Mouse (Mus musculus) urinary bladder, postnatal 36 days (tissue): Measurements from ENCODE around the gene Prpsap1.
A peak's percentile ranks its signal among the peaks of the same experiment; 100 is the strongest.
"Not testable (repeated sequence)": the region's sequence is repeated elsewhere in the genome, so short reads cannot be mapped to it uniquely, and the experiment has no call there.

Source experiments
- DNase-seq, 2 experiments: peaks; one replicate each; pipeline ENCODE4 v3.0.0; 2022; ENCODE audit warnings: low spot score in 2 of 2, mixed read lengths in 1 of 2

Prpsap1 gene

GRCm38 (mm10) chr11:116488207-116488606 is 5.8 kb downstream of the Prpsap1 start:
- DNase-seq = no peak

DNA sequence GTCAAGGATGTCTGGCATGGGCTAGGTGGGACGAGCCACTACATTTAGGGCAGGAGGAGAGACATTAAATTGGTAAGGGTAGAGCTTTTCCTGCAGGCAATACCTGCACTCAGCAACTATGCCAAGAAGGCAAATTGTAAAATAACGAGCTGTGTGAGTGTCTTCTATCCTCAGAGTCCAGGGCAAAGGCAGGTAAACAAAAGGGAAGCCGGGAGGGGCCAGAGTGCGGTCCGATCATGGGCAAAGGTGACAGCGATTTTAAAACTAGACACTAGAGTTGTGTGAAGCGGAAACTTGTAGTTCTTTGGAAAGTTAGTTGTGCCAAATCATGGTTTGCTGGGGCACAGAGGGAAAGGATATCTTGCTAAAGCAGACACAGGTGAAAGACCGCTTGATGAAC is 9.7 kb downstream of the Prpsap1 start:
- no peak for DNase-seq

DNA sequence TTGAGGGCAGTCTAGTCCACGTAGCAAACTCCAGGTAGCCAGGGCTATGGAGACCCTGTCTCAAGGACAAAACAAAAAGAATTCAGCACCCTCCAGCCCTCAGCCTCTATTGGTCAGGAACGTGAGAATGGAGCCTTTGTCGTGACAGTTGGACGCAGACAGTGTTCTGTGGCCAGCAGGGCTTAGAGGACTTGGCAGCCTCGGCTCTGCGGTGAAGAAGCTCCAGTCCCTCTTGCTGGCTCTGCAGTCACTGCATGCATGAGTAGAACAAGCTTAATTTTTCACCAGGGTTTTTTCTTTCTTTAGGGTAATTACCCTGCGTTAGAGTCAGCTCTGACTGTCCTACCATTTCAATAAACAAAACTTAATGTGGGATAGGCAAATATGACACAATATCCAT is 12.2 kb downstream of the Prpsap1 start:
- no peak for DNase-seq

DNA sequence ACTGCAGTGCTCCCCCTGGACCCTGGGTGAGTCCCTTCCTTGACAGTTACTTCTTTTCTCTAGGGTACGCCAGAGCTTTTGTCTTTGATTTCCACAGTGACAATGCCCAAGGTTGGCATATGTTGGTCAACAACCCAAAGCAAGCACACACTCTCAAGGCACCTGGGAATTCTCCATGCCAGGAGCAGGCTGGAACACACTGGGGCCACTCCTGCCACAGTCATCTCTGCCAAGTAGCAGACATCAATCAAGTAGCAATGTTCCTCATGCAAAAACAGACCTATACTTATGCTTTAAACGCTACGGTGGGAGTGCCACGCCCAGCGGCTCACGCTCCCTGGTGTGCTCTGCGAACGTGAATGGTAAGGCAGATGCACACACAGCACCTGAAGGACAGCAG is 13.0 kb downstream of the Prpsap1 start:
- DNase-seq = no peak

- no peak for DNase-seq
Measured at GRCm38 (mm10) chr11:116479832-116480231, 14.2 kb downstream of the Prpsap1 start.

GRCm38 (mm10) chr11:116478978-116479377 is 15.0 kb downstream of the Prpsap1 start:
- no peak for DNase-seq

GRCm38 (mm10) chr11:116477160-116477759 is 16.7 kb downstream of the Prpsap1 start:
- DNase-seq = no peak

DNA sequence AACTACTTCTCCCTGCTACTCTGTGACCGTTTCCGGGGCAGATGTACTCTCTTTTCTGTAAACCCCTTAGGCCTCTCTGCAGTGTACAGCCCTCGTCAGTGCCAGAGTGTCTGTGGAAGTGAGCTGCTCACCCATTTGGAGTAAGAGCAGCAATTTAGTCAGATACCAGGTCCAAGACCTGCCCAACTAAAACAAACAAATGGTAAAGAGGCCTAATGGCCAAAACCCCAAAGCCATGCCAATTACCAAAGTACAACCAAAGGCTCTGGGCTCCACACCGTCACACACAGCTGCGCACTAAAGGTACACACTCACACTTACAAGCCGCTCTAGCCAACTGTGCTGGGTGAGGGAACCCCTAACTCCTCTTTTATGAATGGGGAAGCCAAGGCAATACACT is 17.3 kb downstream of the Prpsap1 start:
- no peak for DNase-seq

DNA sequence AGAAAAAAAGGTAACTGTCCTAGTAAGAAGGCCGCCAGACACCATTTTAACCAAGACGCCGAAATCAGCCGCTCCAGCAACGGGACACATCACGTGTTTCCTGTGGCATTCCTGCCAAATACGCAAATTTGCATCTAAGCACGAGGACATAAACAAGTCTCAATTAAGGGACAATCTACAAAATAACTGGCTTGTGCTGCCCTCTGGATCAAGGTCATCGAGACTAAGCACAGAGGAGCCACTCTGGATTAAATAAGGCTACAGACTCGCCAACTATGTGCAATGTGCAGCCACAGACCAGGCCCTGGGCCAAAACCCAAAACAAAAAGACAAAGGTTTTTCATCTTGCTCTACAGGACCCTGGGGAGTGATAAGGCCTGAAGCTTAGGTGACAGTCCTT is 18.0 kb downstream of the Prpsap1 start:
- DNase-seq = no peak

GRCm38 (mm10) chr11:116472275-116472674 is 21.7 kb downstream of the Prpsap1 start:
- DNase-seq = no peak

DNA sequence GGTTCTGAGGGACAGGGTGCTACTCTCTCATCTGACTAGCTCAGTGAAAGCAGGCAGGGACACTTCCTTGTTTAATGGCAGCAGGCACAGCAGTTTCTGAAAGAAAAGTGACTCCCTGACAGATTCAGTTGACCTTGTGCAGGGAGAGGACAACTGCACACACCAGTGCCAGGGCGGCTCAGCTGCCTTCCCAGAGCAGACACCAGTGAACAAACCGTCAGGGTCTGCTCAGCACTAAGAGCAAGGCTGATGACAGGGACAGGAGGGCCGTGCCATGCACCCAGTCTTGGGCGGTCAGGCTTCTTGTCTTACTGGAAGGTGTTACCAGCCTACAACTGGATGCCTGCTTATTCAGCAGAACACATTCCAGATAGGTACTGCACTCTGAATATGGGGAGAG is 23.1 kb downstream of the Prpsap1 start:
- no peak for DNase-seq

- DNase-seq = no peak
Measured at GRCm38 (mm10) chr11:116470249-116470648, 23.8 kb downstream of the Prpsap1 start.

DNA sequence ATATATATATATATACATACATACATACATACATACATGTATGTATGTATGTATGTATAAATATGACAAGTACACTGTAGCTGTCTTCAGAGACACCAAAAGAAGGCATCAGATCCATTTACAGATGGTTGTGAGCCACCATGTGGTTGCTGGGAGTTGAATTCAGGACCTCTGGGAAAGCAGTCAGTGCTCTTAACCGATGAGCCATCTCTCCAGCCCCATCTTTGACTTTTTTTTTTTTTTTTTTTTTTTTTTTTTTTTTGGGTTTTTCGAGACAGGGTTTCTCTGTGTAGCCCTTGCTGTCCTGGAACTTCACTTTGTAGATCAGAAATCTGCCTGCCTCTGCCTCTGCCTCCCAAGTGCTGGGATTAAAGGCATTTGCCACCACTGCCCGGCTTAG is 25.7 kb downstream of the Prpsap1 start:
- not testable (repeated sequence) for DNase-seq

DNA sequence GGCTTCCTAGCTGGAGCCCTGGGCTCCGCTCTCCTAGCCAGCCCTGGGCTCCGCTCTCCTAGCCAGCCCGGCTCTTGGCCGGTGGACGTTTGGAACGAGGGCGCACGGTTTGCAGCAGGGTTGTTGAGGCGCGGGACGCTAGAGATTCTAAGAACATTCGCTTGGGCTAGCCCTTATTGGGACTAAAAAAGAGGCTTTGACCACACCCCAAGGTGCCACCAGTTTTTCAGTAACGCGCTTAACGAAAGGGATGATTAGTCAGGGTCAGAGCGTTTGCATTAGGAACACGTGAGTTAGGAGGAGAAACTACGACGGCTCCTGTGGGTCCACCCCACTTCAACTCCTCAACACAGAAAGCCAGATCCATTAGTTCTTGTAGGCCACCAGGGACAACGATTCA is 27.9 kb downstream of the Prpsap1 start, which contains the start of gene Qrich2:
Qrich2 (minus strand) TSS at position 101 of the 400 bp plus-strand sequence.
- DNase-seq = no peak

GRCm38 (mm10) chr11:116463833-116464232 is 30.2 kb downstream of the Prpsap1 start:
- peak; percentile 82 to 88 for DNase-seq

DNA sequence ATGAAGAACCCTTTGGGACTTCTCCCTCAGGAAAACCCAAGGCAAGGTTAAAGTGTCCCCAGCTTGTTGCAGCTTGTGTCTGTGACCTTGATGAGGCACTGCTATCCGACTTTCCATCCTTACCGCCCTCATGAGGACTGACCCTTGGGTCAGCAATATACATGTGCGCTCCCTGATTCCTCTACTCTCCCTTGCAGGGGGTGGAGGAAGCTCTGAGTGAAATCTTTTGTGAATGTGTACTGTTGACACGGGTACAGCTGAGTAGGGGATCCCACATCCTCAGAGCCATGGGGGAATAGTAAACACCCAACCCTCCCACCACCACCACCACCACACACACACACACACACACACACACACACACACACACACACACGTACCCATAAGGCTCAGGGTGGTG is 30.7 kb downstream of the Prpsap1 start:
- DNase-seq = no peak

DNA sequence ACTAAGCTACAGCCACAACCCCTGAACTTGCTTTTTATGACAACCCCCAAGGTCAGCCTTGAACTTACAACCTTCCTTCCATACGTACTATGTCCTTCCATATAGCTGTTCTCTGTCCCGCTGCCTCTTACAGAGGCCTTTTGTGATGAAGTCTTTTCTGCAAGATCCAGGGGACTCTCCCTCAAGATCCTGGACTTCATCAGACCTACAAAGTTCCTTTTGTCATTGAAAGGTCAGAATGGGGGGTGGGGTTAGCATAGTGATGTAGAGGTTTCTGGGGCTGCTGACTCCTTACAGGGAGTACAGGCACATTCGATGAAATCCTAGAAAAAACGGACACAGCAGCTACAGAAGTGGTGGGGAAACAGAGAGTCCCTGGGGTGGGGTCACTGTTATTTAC is 34.2 kb downstream of the Prpsap1 start:
- DNase-seq = no peak

DNA sequence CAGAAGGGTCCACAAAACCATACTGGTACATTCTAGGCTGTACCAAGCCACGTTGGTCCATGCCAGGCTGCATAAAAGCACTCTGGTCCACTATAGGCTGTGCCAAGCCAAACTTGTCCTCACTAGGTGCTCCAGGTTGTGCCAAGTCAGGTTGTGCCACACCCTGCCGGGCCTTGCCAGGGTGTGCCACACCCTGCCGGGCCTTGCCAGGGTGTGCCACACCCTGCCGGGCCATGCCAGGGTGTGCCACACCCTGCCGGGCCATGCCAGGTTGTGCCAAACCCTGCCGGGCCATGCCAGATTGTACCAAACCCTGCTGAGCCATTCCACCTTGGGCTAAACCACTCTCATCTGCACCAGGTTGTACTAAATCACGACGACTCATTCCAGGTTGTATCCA is 37.8 kb downstream of the Prpsap1 start:
- DNase-seq = no peak

GRCm38 (mm10) chr11:116453889-116454288 is 40.1 kb downstream of the Prpsap1 start:
- DNase-seq = no peak

- no peak for DNase-seq
Measured at GRCm38 (mm10) chr11:116449341-116449740, 44.7 kb downstream of the Prpsap1 start.

GRCm38 (mm10) chr11:116447822-116448221 is 46.2 kb downstream of the Prpsap1 start:
- no peak for DNase-seq

GRCm38 (mm10) chr11:116446308-116446887 is 47.6 kb downstream of the Prpsap1 start:
- DNase-seq = no peak

DNA sequence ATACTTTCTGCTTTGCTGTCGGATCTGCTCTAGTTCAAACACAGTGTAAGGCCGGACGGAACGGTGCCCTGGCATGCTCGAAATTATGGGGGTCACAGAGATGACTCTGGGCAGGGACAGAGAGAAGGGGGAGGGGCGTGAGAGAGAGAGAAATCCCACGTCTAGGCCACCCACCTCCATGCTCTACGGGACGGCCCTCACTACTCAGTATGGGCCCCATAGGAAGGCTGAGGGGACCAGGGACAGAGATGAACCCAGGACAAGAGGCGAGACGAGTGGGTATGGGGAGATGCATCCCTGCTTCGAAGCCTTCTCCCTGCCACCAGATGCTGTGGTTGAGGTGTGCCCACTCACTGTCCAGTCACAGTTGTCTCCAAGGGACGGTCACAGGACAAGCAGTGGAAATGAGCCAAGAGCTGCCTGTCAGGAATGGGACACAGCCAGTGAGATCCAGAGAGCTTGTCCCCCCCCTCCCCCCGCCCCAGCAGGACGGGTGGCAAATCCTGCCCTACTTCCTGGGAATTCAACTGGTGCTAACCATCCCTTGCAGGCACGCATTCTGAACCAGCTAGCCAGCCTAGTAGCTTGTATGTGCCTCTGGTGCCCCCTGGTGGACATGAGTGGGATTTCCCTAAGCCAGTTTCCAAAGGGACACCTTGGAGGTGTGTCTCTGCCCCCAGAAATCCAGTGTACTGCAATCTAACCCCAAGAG is 48.2 kb downstream of the Prpsap1 start:
- peak; percentile 91 to 93 for DNase-seq
